Mouse (Mus musculus): ENCODE results near the gene Cplx3.

Cplx3 gene

DNA sequence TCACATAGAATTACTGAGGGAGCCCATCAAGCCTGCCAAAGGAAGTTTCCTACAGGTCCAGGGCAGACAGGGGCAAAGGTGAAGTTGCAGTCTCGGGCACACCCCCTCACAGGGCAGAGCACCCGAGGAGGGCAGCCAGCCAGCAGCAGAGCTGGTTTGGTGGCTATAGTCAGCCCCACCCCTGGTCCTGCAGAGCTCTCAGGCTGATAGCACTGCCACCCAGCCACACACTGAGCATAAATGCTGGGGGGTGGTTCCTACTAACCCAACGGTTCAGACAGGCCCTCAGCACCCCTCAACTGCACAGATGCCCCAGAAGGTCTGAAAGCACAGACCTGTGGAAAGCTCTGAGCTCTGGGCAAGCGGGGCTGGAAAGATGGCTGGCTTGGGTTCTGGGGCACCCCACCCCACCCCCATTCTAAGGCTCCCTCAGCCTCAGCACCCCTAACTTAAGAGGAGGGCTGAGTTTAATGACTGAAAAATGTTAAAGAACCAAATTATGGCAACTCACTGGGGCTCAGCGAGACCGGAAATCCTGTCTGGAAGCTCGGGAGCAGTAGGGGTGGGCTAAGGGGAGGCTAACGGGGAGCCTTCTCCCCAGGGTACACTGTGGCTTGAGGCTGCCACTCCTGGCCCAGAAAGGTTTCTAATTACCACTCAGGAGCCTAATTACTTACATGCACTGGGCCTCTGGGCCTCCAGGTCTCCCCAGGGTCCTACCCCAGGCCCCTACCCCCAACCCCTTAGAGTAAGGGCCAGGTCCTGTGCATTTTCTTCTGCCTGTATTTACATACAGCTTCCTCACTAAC lies 32.8 kb upstream of the Cplx3 start:
- no peak for DNase-seq (ENCODE audit: low spot score in 2 of 2)

- DNase-seq (ENCODE audit: low spot score in 2 of 2) = no peak
These were observed 31.8 kb upstream of the Cplx3 start for GRCm38 (mm10) chr9:57637741-57638322.

DNA sequence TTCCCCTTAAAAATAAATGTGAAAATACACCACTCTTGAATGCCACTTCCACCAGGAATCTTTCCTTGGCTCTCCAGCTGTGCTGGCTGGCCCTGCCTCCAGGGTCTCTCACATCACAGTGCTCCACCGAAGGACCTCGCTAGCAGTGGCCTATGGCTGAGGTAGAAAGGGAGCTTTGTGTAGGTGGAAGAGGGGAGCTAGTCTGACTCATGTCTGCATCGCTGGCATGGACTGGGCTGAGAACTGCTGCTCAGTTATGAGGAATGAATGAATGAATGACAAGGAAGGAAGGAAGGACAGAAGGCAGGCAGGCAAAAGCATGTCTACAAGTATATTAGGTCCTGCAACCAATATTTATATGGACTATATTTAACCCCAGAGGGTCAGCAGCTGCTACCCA lies 31.2 kb upstream of the Cplx3 start:
- DNase-seq (ENCODE audit: low spot score in 2 of 2) = no peak

- peak; percentile 59 to 63 for DNase-seq (ENCODE audit: low spot score in 2 of 2)
These were observed 27.5 kb upstream of the Cplx3 start for GRCm38 (mm10) chr9:57633481-57634024.

DNA sequence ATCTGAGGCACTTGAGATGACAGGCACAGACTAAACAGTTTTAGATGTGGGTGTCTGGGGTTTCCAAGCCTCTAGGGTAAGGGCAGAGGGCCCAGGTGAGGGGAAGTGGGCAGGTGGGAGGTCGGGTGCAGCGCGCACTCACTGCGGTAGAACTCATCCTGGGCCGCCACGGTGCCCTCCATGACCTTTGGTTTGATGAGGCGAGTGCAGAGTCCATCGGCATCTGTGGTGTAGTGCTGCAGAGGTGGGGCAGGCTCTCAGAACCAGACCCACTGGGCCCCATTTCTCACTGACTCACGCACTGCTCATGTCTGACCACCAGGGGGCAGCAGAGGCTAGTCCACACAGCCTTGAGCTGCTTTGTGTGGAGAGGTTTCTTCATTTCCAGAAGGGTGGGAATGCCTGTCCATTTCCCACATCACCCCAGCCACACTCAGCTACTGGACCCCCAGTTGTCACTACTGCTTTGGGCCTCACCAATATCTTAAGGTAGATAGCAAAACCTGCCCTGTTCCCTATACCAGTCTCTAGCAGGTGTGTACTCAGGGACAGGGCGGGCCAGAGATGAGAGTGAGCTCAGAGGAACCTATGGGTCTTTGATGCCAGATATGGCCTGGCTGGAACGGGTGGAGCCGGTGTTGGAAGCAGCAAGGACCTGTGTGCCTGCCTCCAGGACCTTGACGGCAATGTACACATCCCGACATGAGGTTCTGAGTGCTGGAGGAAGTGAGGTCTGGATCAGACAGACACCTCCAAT lies 23.2 kb upstream of the Cplx3 start:
- peak; percentile 77 to 82 for DNase-seq (ENCODE audit: low spot score in 2 of 2)

GRCm38 (mm10) chr9:57628717-57629116 lies 22.6 kb upstream of the Cplx3 start:
- no peak for DNase-seq (ENCODE audit: low spot score in 2 of 2)

- DNase-seq (ENCODE audit: low spot score in 2 of 2) = no peak
These were observed 21.8 kb upstream of the Cplx3 start for GRCm38 (mm10) chr9:57627892-57628291.

- DNase-seq (ENCODE audit: low spot score in 2 of 2) = no peak
These were observed 21.1 kb upstream of the Cplx3 start for GRCm38 (mm10) chr9:57627191-57627590.

DNA sequence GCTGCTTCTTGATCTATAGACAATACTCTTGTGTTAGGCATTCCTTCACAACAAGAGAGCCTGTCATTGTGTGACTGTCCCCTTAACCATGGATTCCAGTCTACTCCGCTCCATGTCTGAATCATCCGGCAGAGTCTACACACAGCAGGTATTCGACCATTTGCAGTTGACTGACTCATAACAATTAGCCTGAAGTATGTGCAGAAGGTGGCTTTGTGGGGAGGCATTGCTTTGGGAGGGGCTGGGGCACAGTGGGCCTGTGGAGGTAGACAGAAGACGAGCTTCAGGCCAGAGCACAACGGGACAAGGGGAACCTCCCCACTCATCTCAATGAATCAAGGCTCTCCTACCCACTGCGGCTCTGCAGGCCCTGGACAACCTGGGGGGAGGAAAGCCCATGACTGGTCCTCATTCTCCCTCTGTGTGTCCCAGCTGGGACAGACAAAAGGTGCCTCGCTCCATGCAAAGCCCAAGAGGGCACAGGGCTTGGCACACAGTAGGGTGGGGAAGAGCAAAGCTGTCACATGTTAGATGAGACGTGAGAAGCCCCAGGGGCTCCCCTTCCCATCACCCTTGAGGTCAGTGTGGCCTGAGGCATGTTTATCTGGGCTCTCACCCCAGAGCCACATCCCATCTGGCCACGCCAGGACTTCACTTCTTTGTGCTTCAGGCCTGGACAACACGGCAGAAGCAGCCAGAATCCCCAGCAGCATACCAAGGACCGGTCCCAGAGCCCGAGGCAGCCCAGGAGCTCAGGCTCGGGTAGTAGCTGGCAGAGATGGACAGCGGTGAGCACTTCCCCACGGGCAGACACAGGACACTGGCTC lies 19.8 kb upstream of the Cplx3 start:
- DNase-seq (ENCODE audit: low spot score in 2 of 2) = no peak

DNA sequence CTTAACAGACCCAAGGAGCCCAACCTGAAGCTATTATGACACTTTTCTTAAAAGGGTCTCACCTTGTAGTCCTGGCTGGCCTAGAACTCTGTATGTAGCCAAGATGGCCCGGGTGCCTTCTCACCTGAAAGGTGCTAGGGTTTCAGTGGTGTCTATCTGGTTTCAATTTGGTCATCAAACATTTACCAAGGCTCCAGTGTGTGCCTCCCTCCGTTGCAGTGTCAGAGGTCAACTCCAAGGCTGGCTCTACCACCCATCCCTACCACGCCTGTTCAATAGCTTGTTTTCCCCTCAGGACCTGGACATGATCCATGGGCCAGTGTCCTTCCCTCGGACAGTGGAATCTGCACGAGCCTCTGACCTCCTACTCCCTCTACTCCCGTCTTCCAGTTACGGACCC lies 18.2 kb upstream of the Cplx3 start:
- no peak for DNase-seq (ENCODE audit: low spot score in 2 of 2)

DNA sequence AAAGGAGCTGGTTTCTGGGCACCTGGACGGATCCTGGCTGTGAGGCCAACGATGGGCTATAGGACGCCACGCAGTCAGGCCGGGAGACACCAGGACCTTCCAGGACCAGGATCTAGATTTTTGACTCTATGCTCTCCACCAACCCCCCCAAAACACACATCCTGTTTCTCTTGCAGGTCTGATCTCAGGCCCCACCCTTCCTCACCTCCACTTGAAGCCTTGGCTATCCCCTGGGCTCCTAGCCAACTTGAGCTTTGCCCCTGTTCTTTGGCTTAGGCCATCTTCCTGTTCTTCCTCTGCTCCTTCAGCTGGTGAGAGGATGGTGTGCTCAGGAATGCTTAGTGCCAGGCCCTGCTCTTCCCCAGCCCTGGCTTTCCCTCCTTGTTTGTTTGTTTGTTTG lies 14.6 kb upstream of the Cplx3 start, which contains the start of gene Lman1l:
Gene Lman1l, minus strand, starts transcription at position 101 of the 400 bp plus-strand sequence.
- no peak for DNase-seq (ENCODE audit: low spot score in 2 of 2)

- DNase-seq (ENCODE audit: low spot score in 2 of 2) = no peak
These were observed 12.8 kb upstream of the Cplx3 start for GRCm38 (mm10) chr9:57618854-57619253.

GRCm38 (mm10) chr9:57617556-57618169 lies 11.6 kb upstream of the Cplx3 start:
- no peak for DNase-seq (ENCODE audit: low spot score in 2 of 2)

DNA sequence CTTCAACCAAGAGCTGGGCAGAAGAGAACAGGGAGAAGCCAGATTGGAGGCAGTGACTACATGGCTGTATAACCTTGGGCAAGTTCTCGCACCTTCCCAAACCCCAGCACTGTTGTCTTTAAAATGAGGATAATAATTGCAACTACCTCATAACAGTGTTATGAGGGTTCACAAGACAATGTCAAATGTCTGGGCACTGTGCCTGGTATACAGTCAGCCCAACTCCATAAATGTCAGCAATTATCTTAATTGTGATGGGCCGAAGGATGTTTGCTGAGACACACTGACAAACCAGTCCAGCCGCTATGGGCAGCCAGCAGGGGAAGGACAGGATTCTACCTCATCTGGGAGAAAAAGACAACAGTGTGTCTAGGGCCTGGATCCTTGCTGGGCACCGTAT lies 8.7 kb upstream of the Cplx3 start:
- DNase-seq (ENCODE audit: low spot score in 2 of 2) = no peak

DNA sequence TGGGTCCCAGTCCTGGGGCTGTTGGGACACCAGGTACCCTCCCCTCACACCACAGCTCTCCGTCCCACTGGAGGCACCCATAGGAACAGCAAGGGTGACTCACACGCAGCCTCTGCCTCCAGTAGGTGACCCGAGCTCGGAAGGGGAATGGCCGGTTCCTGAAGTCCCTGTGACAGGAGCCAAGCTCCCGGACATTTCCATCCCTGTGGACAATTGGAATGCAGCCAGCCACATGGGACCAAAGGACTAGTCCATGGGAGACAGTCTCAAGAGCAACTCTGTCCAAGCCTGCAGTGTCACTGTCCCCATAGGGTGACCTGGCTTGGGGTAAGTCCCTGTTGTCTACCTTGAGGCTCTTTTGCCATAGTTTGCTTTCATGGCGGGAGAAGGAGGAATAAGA lies 7.9 kb upstream of the Cplx3 start:
- DNase-seq (ENCODE audit: low spot score in 2 of 2) = no peak

GRCm38 (mm10) chr9:57612587-57612986 lies 6.5 kb upstream of the Cplx3 start:
- no peak for DNase-seq (ENCODE audit: low spot score in 2 of 2)

DNA sequence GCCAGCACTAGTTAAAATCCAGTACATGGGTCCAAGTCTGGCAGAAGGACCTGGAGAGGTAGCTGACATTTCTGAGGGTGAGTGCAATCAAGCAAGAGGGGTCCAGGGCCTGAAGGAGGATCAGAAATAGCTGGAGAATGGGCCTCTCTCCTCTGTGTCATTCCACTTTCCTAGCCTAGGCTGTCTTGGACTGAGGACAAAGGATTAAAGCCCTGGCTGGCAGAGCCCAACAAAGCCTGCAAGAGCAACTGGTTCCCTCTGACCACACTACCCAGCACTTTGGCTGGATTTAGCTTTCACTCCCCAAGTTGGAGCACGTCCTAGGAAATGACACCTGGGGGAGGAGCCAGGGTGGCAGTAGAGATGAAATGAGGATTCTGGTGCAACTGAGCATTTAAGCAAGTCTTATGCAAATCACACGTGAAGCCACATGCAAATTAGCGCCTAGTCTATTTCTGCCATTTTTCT lies 4.3 kb upstream of the Cplx3 start:
- no peak for DNase-seq (ENCODE audit: low spot score in 2 of 2)

GRCm38 (mm10) chr9:57609803-57610202 lies 3.7 kb upstream of the Cplx3 start:
- DNase-seq (ENCODE audit: low spot score in 2 of 2) = no peak

- DNase-seq (ENCODE audit: low spot score in 2 of 2) = no peak
These were observed 578 bp downstream of the Cplx3 start for GRCm38 (mm10) chr9:57605503-57605902.

DNA sequence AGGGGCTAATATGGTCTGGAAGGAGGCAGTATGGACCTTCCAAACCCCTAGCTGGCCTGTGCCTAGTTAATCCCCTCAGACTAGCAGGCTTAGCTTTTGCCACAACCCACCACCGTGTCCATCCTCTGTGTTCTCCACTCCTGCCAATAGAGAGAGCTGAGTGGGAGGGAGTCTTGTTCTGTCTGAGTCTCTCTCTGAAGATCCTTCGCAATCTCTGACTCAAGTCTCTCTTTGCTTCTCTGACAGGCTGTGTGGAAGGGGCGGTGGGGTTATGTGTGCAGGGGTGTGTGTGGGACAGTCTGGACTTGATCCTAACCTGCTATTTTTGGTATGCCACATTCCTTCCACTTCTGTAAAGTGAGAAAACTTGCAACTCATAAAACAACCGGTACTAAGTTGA lies 1.2 kb downstream of the Cplx3 start:
- DNase-seq (ENCODE audit: low spot score in 2 of 2) = no peak

DNA sequence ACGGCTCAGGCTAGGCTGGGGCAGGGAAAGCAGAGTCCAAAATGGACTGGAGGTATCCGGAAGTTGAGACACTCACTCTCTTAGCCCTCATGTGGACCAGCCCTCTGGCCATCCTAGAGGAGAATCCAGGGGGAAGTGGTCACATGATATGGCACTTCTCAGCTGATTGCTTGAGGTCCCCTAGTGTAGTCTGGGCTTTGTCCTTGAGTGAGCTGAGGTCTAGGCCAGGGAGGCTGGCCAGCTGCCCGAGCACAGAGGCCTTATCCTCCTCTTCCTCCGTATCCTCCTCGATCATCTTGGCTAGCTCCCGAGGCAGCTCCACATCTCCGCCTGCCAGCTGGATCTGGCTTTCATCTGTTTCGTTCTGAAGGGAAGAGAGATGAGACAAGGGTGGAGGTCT lies 4.0 kb downstream of the Cplx3 start:
- no peak for DNase-seq (ENCODE audit: low spot score in 2 of 2)
